In the genomic region with DNA sequence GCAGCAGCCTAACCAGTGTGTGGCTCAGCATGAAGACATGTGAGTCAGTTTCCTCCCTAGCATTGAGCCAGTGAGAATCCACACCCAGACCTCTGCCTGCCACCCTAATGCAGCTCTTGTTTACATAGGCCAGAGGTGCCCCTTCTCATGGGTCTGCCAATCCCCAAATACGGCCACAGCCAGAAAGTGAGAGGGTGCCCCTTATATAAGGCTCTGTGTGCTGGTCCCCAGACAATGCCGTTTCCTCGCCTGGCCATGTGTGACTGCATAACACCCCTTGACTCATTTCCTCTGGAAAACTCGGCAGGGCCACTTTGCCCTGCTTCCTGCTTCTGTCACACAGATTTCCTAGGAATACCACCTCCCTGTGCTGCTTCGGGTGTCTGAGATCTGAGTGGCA, we compare ENCODE assay signal across 10 mouse cellular contexts.
A peak's percentile ranks its signal among the peaks of the same experiment; 100 is the strongest.
DNase-seq lines count a peak whose midpoint lies in the region; ATAC-seq and TF ChIP-seq lines count a peak whose summit lies in the region.
"Had no signal": no experiment of that assay in that cellular context is flagged by ENCODE, and none has a peak within 500 bp of the region (broad histone marks: within the 10 kb centered on the region; RNA-seq: fewer than 3 reads in every experiment).

No protein-coding gene starts in this region.

- no peaks in the 10 kb centered on the region for H3K9me3 ChIP-seq in heart, postnatal 0 days (replicated peaks; ENCODE audit: control insufficient read depth, low read length)
- no peaks in the 10 kb centered on the region for H3K9me3 ChIP-seq in lung, embryonic 14.5 days (ENCODE audit: low read depth, low read length)
- no peaks in the 10 kb centered on the region for H3K9me3 ChIP-seq in midbrain, embryonic 14.5 days (ENCODE audit: control insufficient read depth, low read length)
- no peaks in the 10 kb centered on the region for H3K9me3 ChIP-seq in forebrain, embryonic 15.5 days

- H3K27me3 ChIP-seq in heart, postnatal 0 days (ENCODE audit: control insufficient read depth, insufficient read depth, low read length) = no peaks in the 10 kb centered on the region
- H3K27me3 ChIP-seq in lung, embryonic 14.5 days (ENCODE audit: insufficient read depth, low read length) = no peaks in the 10 kb centered on the region
- H3K27me3 ChIP-seq in midbrain, embryonic 14.5 days (ENCODE audit: control insufficient read depth, insufficient read depth, low read length) = no peaks in the 10 kb centered on the region
- no peaks in the 10 kb centered on the region for H3K27me3 ChIP-seq in forebrain, embryonic 15.5 days

- no peak overlapping the region for H3K4me2 ChIP-seq in heart, postnatal 0 days (ENCODE audit: low read depth, low read length)
- H3K4me2 ChIP-seq in lung, embryonic 14.5 days = no peak overlapping the region
- no peak overlapping the region for H3K4me2 ChIP-seq in midbrain, embryonic 14.5 days (ENCODE audit: low read length)
- H3K4me2 ChIP-seq in forebrain, embryonic 15.5 days (replicated peaks) = no peak overlapping the region

- ATAC-seq in frontal cortex, adult (ENCODE audit: low TSS enrichment) = peak; percentile 46; the same call in 1 of the 2 replicates
- ATAC-seq in heart, postnatal 0 days (ENCODE audit: insufficient read depth, low read depth) = no peak
- no peak for ATAC-seq in lung, embryonic 14.5 days (ENCODE audit: insufficient read depth)
- no peak for ATAC-seq in megakaryocyte-erythroid progenitor cell, adult 5-6 weeks (replicated peaks; ENCODE audit: low FRiP score, low TSS enrichment, poor library complexity, severe bottlenecking)
- ATAC-seq in midbrain, embryonic 14.5 days (ENCODE audit: low FRiP score, low TSS enrichment) = no peak
- ATAC-seq in forebrain, embryonic 15.5 days (replicated peaks) = no peak

- no peak for TF ChIP-seq EP300 in heart, postnatal 0 days (IDR thresholded peaks at IDR 0.05; ENCODE audit: low read depth)

- no peak for DNase-seq in frontal cortex, postnatal 36 days (ENCODE audit: low spot score in 2 of 2)
- DNase-seq in adrenal gland, postnatal 25 days = peak; percentile 6
- DNase-seq in heart, postnatal 0 days (ENCODE audit: low spot score) = no peak
- peak; percentile 44 for DNase-seq in lung, embryonic 14.5 days
- DNase-seq in midbrain, embryonic 14.5 days = no peak
- DNase-seq: cerebellum, adult 9-11 months; thymus, adult 18-20 months had no signal

- WGBS in heart, postnatal 0 days = 61% methylated on average over 5 of the region's 5 CpGs
- 51% methylated on average over 5 of the region's 5 CpGs for WGBS in lung, embryonic 14.5 days
- WGBS in midbrain, embryonic 14.5 days = 52% methylated on average over 5 of the region's 5 CpGs
- WGBS in forebrain, embryonic 15.5 days = 69% methylated on average over 5 of the region's 5 CpGs

- no peak overlapping the region for H3K4me3 ChIP-seq in heart, postnatal 0 days (ENCODE audit: low read depth, low read length)
- no peak overlapping the region for H3K4me3 ChIP-seq in lung, embryonic 14.5 days (ENCODE audit: low read depth, low read length)
- no peak overlapping the region for H3K4me3 ChIP-seq in midbrain, embryonic 14.5 days (replicated peaks; ENCODE audit: low read depth, low read length)
- no peak overlapping the region for H3K4me3 ChIP-seq in forebrain, embryonic 15.5 days

- H3K27ac ChIP-seq in heart, postnatal 0 days (ENCODE audit: low read depth) = peak overlapping the region; percentile 40
- H3K27ac ChIP-seq in lung, embryonic 14.5 days (ENCODE audit: low read depth) = peak overlapping the region; percentile 70; the same call in 1 of the 2 replicates
- no peak overlapping the region for H3K27ac ChIP-seq in midbrain, embryonic 14.5 days (replicated peaks; ENCODE audit: low read depth, low read length)
- no peak overlapping the region for H3K27ac ChIP-seq in forebrain, embryonic 15.5 days (replicated peaks)

- no peak for TF ChIP-seq CTCF in heart, postnatal 0 days (IDR thresholded peaks at IDR 0.05; ENCODE audit: low read depth)
- TF ChIP-seq CTCF in lung, embryonic 14.5 days (IDR thresholded peaks at IDR 0.05; ENCODE audit: low read depth) = no peak

- H3K4me1 ChIP-seq in heart, postnatal 0 days (ENCODE audit: control insufficient read depth, insufficient read depth) = no peaks in the 10 kb centered on the region; the same call in 1 of the 2 replicates
- 0 out of 2 replicates have a peak, but pooled peaks cover 4% of the 10 kb centered on the region for H3K4me1 ChIP-seq in lung, embryonic 14.5 days (ENCODE audit: insufficient read depth)
- no peaks in the 10 kb centered on the region for H3K4me1 ChIP-seq in midbrain, embryonic 14.5 days (ENCODE audit: control insufficient read depth, insufficient read depth, low read length)
- H3K4me1 ChIP-seq in forebrain, embryonic 15.5 days = peaks cover 11% of the 10 kb centered on the region; the same call in 1 of the 2 replicates

- H3K9ac ChIP-seq in heart, postnatal 0 days (replicated peaks; ENCODE audit: low read depth, low read length) = no peak overlapping the region
- H3K9ac ChIP-seq in lung, embryonic 14.5 days = no peak overlapping the region
- no peak overlapping the region for H3K9ac ChIP-seq in midbrain, embryonic 14.5 days (replicated peaks; ENCODE audit: low read length)
- H3K9ac ChIP-seq in forebrain, embryonic 15.5 days (replicated peaks) = no peak overlapping the region

- no peaks in the 10 kb centered on the region for H3K36me3 ChIP-seq in heart, postnatal 0 days (replicated peaks; ENCODE audit: control insufficient read depth, insufficient read depth, low read length)
- H3K36me3 ChIP-seq in lung, embryonic 14.5 days (ENCODE audit: insufficient read depth) = no peaks in the 10 kb centered on the region
- no peaks in the 10 kb centered on the region for H3K36me3 ChIP-seq in midbrain, embryonic 14.5 days (ENCODE audit: control insufficient read depth, insufficient read depth, low read length)
- no peaks in the 10 kb centered on the region for H3K36me3 ChIP-seq in forebrain, embryonic 15.5 days

Comparison
In these comparisons a context has a peak if more than half of its experiments do, and no peak if none do; other contexts are left out.
1. DNase-seq: peak in adrenal gland, postnatal 25 days (single experiment) and lung, embryonic 14.5 days (single experiment); none in frontal cortex, postnatal 36 days (0 of 2), heart, postnatal 0 days (single experiment) and midbrain, embryonic 14.5 days (single experiment).
2. H3K27ac ChIP-seq: peak in heart, postnatal 0 days (single experiment) and lung, embryonic 14.5 days (single experiment); none in midbrain, embryonic 14.5 days (single experiment) and forebrain, embryonic 15.5 days (single experiment).